ENCODE assay signal across 11 mouse cellular contexts in genomic region chr5:112227898-112228239, GRCm38 (mm10). TPM values are rescaled to one million over a fixed set of nuclear protein-coding genes. Genes with fewer than 3 reads are reported as not detected.
DNase-seq lines count a peak whose midpoint lies in the region; ATAC-seq and TF ChIP-seq lines count a peak whose summit lies in the region.
"Had no signal": no experiment of that assay in that cellular context is flagged by ENCODE, and none has a peak within 500 bp of the region (broad histone marks: within the 10 kb centered on the region; RNA-seq: fewer than 3 reads in every experiment).

No protein-coding gene starts in this region.

- H3K4me2 ChIP-seq in lung, embryonic 15.5 days = peak overlapping the region; percentile 50
- H3K4me2 ChIP-seq in forebrain, embryonic 15.5 days (replicated peaks) = peak overlapping the region; percentile 97
- H3K4me2 ChIP-seq in limb, embryonic 12.5 days = peak overlapping the region; percentile 86
- H3K4me2 ChIP-seq in stomach, embryonic 15.5 days = peak overlapping the region; percentile 56

- H3K4me1 ChIP-seq in lung, embryonic 15.5 days = peaks cover 14% of the 10 kb centered on the region
- no peaks in the 10 kb centered on the region for H3K4me1 ChIP-seq in lung, adult 2 months (ENCODE audit: control insufficient read depth, insufficient read depth, low read length)
- H3K4me1 ChIP-seq in forebrain, embryonic 15.5 days = peaks cover 51% of the 10 kb centered on the region
- peaks cover 26% of the 10 kb centered on the region for H3K4me1 ChIP-seq in limb, embryonic 12.5 days (replicated peaks)
- peaks cover 19% of the 10 kb centered on the region for H3K4me1 ChIP-seq in stomach, embryonic 15.5 days

- H3K36me3 ChIP-seq in lung, embryonic 15.5 days = no peaks in the 10 kb centered on the region
- H3K36me3 ChIP-seq in forebrain, embryonic 15.5 days = peaks cover 14% of the 10 kb centered on the region
- no peaks in the 10 kb centered on the region; the same call in 1 of the 2 replicates for H3K36me3 ChIP-seq in limb, embryonic 12.5 days
- no peaks in the 10 kb centered on the region for H3K36me3 ChIP-seq in stomach, embryonic 15.5 days

- WGBS in lung, embryonic 15.5 days = 3% methylated on average over 13 of the region's 13 CpGs
- WGBS in lung, adult 2 months = 3% methylated on average over 13 of the region's 13 CpGs
- WGBS in forebrain, embryonic 15.5 days = under 1% methylated on average over 13 of the region's 13 CpGs
- WGBS in limb, embryonic 12.5 days = 2% methylated on average over 13 of the region's 13 CpGs
- WGBS in stomach, embryonic 15.5 days = 4% methylated on average over 13 of the region's 13 CpGs

- 0 out of 2 replicates have a peak overlapping the region, but pooled peaks have one; percentile 12 for H3K4me3 ChIP-seq in lung, embryonic 15.5 days
- H3K4me3 ChIP-seq in lung, adult 2 months (replicated peaks; ENCODE audit: extremely low read depth, low read depth, low read length) = no peak overlapping the region
- H3K4me3 ChIP-seq in forebrain, embryonic 15.5 days = peak overlapping the region; percentile 86
- peak overlapping the region; percentile 50 for H3K4me3 ChIP-seq in limb, embryonic 12.5 days (replicated peaks)
- H3K4me3 ChIP-seq in stomach, embryonic 15.5 days (replicated peaks) = peak overlapping the region; percentile 37

- no peak overlapping the region for H3K9ac ChIP-seq in lung, embryonic 15.5 days
- H3K9ac ChIP-seq in forebrain, embryonic 15.5 days (replicated peaks) = peak overlapping the region; percentile 96
- H3K9ac ChIP-seq in limb, embryonic 12.5 days (replicated peaks) = peak overlapping the region; percentile 57; the same call in 1 of the 2 replicates
- no peak overlapping the region for H3K9ac ChIP-seq in stomach, embryonic 15.5 days

- H3K9me3 ChIP-seq in lung, embryonic 15.5 days = no peaks in the 10 kb centered on the region
- no peaks in the 10 kb centered on the region for H3K9me3 ChIP-seq in forebrain, embryonic 15.5 days
- H3K9me3 ChIP-seq in limb, embryonic 12.5 days = no peaks in the 10 kb centered on the region
- H3K9me3 ChIP-seq in stomach, embryonic 15.5 days = no peaks in the 10 kb centered on the region

- no peak overlapping the region for H3K27ac ChIP-seq in lung, embryonic 15.5 days
- peak overlapping the region; percentile 96 for H3K27ac ChIP-seq in forebrain, embryonic 15.5 days (replicated peaks)
- no peak overlapping the region for H3K27ac ChIP-seq in limb, embryonic 12.5 days
- H3K27ac ChIP-seq in stomach, embryonic 15.5 days = no peak overlapping the region

- no peak for TF ChIP-seq CTCF in lung, adult 2 months (IDR thresholded peaks at IDR 0.05; ENCODE audit: insufficient read depth, low read length)

- ATAC-seq in lung, embryonic 15.5 days (ENCODE audit: borderline replicate concordance, extremely low read depth, low FRiP score, low TSS enrichment) = no peak
- ATAC-seq in forebrain, embryonic 15.5 days (replicated peaks) = no peak
- no peak; the same call in 1 of the 2 replicates for ATAC-seq in limb, embryonic 12.5 days (ENCODE audit: insufficient number of reproducible peaks, insufficient read depth, low FRiP score, low TSS enrichment, low read depth)
- no peak for ATAC-seq in stomach, embryonic 15.5 days (ENCODE audit: insufficient read depth, low FRiP score, low read depth)
- ATAC-seq: Patski had no signal

- DNase-seq in lung, adult 2 months = no peak
- DNase-seq in right cerebral cortex, postnatal 14 days = no peak
- no peak for DNase-seq in thymus, postnatal 14 days
- no peak for DNase-seq in gastrocnemius, adult 8-10 months (ENCODE audit: low spot score in 2 of 2)
- DNase-seq: gastrocnemius, postnatal 10 days; lung, postnatal 36 days had no signal

- peaks cover 68% of the 10 kb centered on the region for H3K27me3 ChIP-seq in lung, embryonic 15.5 days
- H3K27me3 ChIP-seq in forebrain, embryonic 15.5 days = no peaks in the 10 kb centered on the region
- peaks cover 88% of the 10 kb centered on the region for H3K27me3 ChIP-seq in limb, embryonic 12.5 days
- peaks cover 52% of the 10 kb centered on the region for H3K27me3 ChIP-seq in stomach, embryonic 15.5 days (replicated peaks)

- TF ChIP-seq POLR2A in lung, adult 2 months (IDR thresholded peaks at IDR 0.05; ENCODE audit: borderline replicate concordance, extremely low read depth, low read depth, low read length) = no peak

RNA-seq across cellular contexts. Expression of gene Cryba4, which starts 24.4 kb away (rescaled TPM):
- polyA plus RNA-seq in lung, embryonic 15.5 days (2015; fragmentation: Nextera tagmentation; extraction: Ambion mirVana) = 1.3 and 1.6 TPM in 2 replicates
- polyA plus RNA-seq in lung, adult 2 months (2012; rRNA removed) = 1.0 and 1.4 TPM in 2 replicates
- polyA plus RNA-seq in forebrain, embryonic 15.5 days (2015; fragmentation: Nextera tagmentation; extraction: Ambion mirVana) = 1.6 and 1.8 TPM in 2 replicates
- polyA plus RNA-seq in limb, embryonic 12.5 days (2016; fragmentation: Nextera tagmentation; extraction: Ambion mirVana) = 0.59 and 0.64 TPM in 2 replicates
- 1.7 TPM in 2 replicates for polyA plus RNA-seq in stomach, embryonic 15.5 days (2015; fragmentation: Nextera tagmentation; extraction: Ambion mirVana)
- under 1 TPM in 2 of 4 experiments, not detected in 2; 0.40 to 0.58 TPM for total RNA-seq in gastrocnemius, adult 8-10 months (2022)
- polyA plus RNA-seq: Patski had no signal

RNA-seq across cellular contexts. Expression of gene Crybb1, which starts 27.7 kb away (rescaled TPM):
- 3.2 and 4.5 TPM in 2 replicates for polyA plus RNA-seq in lung, embryonic 15.5 days (2015; fragmentation: Nextera tagmentation; extraction: Ambion mirVana)
- polyA plus RNA-seq in lung, adult 2 months (2012; rRNA removed) = 0.14 TPM in 1 of 2 replicates, not detected in the other
- polyA plus RNA-seq in forebrain, embryonic 15.5 days (2015; fragmentation: Nextera tagmentation; extraction: Ambion mirVana) = 5.4 and 5.5 TPM in 2 replicates
- polyA plus RNA-seq in limb, embryonic 12.5 days (2016; fragmentation: Nextera tagmentation; extraction: Ambion mirVana) = 0.28 and 0.67 TPM in 2 replicates
- 4.0 TPM in 2 replicates for polyA plus RNA-seq in stomach, embryonic 15.5 days (2015; fragmentation: Nextera tagmentation; extraction: Ambion mirVana)
- total RNA-seq in gastrocnemius, adult 8-10 months (2022) = 1 to 10 TPM; 1.2 to 2.7 (median 2.2) TPM
- polyA plus RNA-seq: Patski had no signal

RNA-seq across cellular contexts. Expression of gene Tpst2, which starts 48.6 kb away (rescaled TPM):
- polyA plus RNA-seq in lung, embryonic 15.5 days (2015; fragmentation: Nextera tagmentation; extraction: Ambion mirVana) = 55.8 and 61.0 TPM in 2 replicates
- 122 and 144 TPM in 2 replicates for polyA plus RNA-seq in lung, adult 2 months (2012; rRNA removed)
- 28.8 and 29.5 TPM in 2 replicates for polyA plus RNA-seq in forebrain, embryonic 15.5 days (2015; fragmentation: Nextera tagmentation; extraction: Ambion mirVana)
- polyA plus RNA-seq in limb, embryonic 12.5 days (2016; fragmentation: Nextera tagmentation; extraction: Ambion mirVana) = 34.3 and 35.9 TPM in 2 replicates
- 40.8 and 44.4 TPM in 2 replicates for polyA plus RNA-seq in stomach, embryonic 15.5 days (2015; fragmentation: Nextera tagmentation; extraction: Ambion mirVana)
- total RNA-seq in gastrocnemius, adult 8-10 months (2022) = 10 to 100 TPM; 13.4 to 17.6 (median 16.0) TPM

Comparison
In these comparisons a context has a peak if more than half of its experiments do, and no peak if none do; other contexts are left out.
1. H3K9ac ChIP-seq: peak in forebrain, embryonic 15.5 days (single experiment) and limb, embryonic 12.5 days (single experiment); none in lung, embryonic 15.5 days (single experiment) and stomach, embryonic 15.5 days (single experiment).
2. Peak in every context shown above with its lines, with median percentiles within 50 percentile points of each other: H3K4me2 ChIP-seq.